Mouse (Mus musculus) embryo, embryonic 11 days (tissue): ENCODE results near the gene Mobp.
"Not testable (repeated sequence)": the region's sequence is repeated elsewhere in the genome, so short reads cannot be mapped to it uniquely, and the experiment has no call there.

Experiments
- DNase-seq: peaks from one replicate; pipeline ENCODE4 v3.0.0-alpha.2; 2015

Gene Mobp

DNA sequence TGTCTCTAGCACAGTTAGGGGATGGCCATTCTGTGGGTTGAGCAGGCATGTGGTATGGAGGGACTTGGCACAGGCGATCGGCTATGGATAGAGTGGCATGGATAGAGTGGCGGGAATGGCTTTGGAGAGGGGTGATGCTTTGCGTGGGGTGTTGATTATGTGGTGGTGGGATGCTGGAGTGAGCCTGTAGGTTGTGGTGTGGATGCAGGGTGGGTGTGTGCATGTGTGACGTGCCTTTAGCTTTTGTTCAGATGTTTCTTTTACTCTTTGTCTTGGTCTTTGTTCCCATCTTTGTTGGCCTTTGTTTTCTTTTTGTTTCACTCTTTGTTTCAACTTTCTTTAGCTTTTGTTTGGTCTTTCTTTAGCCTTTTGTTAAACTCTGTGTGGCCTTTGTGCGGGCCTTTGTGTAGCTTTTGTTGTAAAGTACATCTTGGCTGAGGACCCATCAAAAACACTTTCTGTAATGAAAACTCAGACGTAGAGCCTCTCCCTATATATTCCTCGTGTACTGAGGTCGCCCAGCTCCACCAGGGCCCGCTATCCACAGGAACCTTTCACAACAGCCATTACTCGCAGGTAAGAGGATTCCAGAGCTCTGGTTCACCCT lies at the start of gene Mobp:
Gene Mobp, plus strand, starts transcription at position 486 of the 607 bp plus-strand sequence.
- no peak for DNase-seq

DNA sequence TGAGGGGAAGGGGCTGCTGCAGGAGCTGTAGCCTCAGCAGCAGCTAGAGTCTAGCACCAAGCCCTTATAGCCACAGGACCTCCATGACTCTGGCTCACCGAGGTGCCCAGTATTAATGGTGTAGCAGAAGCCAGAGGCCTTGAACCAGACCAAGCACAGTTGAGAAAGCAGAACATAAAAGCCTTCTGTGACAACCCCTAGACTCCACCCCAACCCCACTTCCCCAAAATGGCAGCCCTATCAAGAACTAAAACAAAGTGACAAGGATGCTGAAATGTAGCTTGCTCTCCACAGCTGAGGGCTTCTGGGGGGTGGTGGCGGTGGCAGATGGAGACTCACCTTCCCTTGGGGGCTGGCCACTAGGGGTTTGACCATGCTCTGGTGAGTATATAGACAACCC lies 48.3 kb upstream of the Mobp start:
- no peak for DNase-seq

DNA sequence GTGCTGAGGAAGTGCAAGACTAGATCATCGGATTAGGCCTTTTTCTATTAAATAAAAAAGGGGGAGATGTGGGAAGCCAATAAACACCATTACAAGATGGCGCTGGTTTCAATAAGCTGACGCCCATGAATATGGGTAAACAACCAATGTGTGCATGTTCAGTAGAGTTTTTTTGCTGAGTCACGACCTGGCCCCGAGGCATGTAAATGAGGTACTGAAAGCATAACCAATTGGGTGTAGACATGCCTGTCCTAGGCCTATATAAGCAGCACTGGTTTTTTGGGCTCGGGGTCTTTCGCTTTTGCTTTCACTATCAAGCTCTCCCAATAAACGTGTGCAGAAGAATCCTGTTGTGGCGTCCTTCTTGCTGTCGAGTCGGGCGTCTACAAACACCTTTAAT lies 40.6 kb upstream of the Mobp start:
- DNase-seq = not testable (repeated sequence)

DNA sequence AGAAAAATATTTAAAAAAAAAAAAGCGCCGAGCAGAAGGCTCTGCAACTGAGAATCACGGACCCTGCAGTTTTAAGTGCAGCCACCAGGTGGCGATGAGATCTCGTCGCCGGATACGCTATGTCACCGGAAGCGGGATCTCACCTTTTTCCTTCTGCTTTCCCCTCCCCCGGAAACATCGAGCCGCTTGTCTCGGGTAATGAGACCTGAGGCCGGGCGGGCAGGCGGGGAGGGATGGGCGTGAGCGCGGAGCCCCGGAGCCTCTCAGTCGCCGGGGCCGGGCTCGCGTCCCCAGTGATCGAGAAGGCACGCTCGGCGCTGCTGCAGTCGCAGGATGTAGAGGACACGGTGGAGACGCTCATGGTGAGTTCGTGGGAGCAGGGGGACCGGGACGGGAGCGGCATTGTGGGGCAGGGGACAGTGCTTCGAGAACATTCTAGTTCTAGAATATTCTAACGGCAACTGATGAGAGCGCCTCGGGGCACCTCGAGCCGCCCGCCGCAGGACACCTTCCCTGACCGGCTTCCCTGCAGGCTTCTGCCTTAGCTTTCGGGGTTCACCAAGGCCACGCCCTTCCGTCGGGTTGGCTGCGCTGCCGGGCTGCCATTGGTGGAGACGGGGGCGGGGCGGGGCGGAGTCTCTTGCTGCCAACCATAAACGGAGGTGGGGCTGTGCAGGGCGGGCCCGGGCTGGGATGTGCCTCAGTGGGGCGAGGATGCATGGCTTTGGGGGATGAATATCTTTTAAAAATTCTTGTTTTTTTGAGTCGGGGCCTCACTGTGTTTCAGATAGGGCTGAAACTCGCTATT lies 39.1 kb upstream of the Mobp start, which contains the start of gene Slc25a38:
Gene Slc25a38, plus strand, starts transcription at position 164 of the 808 bp plus-strand sequence.
- DNase-seq = peak; percentile 95

- no peak for DNase-seq
These were observed 38.2 kb upstream of the Mobp start for GRCm38 (mm10) chr9:120111156-120111945.

GRCm38 (mm10) chr9:120112472-120112871 lies 37.0 kb upstream of the Mobp start:
- DNase-seq = no peak

DNA sequence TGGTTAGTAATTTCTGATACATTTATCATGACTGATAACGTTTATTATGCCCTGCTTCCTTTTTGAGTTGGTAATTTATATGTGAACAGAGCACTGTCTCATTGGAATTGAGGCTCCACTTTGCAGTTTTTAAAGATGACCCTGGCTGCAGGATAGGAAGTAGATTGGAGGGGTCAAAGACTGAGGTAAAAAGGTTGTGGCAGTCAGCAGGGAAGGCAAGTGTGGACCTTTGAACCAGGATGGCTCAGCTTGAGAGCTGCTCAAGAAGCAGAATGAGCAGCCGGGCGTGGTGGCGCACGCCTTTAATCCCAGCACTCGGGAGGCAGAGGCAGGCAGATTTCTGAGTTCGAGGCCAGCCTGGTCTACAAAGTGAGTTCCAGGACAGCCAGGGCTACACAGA lies 36.1 kb upstream of the Mobp start:
- DNase-seq = no peak

- no peak for DNase-seq
These were observed 35.3 kb upstream of the Mobp start for GRCm38 (mm10) chr9:120114051-120114788.

GRCm38 (mm10) chr9:120114789-120115151 lies 34.7 kb upstream of the Mobp start:
- DNase-seq = no peak

GRCm38 (mm10) chr9:120115580-120115979 lies 33.9 kb upstream of the Mobp start:
- no peak for DNase-seq

DNA sequence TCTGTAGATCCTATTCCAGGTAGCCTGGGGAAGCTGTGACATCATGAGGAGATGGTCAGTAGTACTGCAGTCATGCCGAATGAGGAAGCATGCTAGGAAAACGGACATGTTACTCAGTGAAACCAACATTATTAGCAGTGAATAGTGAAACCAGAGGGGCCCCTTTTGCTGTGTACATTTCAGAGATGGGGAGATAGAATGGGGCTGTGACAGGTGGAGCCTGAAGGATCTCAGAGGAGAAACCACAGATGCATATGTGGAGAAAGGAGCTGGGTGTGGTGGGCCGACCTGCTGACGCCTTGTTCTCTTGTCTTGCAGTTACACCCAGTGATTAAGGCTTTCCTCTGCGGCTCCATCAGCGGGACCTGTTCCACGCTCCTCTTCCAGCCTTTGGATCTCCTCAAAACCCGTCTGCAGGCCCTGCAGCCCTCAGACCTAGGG lies 33.3 kb upstream of the Mobp start:
- no peak for DNase-seq

DNA sequence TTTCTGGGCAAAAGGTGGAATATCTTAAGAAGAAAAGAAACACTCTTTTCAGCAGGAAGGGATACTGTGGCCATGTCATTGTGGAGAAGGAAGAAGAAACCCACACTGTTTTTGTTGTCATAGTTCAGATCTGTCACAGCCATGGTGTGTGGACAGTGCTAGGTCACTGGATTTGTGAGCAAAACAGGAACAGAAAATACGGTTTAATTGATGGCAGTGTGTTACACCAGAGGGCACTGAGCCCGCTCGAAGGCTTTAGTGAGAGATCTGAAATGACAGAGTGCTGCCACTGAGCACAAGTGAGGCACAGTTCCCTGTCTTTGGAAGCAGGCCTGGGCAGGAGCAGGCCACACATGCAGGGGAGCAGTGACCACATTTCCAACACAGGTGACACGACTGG lies 31.3 kb upstream of the Mobp start:
- no peak for DNase-seq

- DNase-seq = no peak
These were observed 29.0 kb upstream of the Mobp start for GRCm38 (mm10) chr9:120120503-120120902.

DNA sequence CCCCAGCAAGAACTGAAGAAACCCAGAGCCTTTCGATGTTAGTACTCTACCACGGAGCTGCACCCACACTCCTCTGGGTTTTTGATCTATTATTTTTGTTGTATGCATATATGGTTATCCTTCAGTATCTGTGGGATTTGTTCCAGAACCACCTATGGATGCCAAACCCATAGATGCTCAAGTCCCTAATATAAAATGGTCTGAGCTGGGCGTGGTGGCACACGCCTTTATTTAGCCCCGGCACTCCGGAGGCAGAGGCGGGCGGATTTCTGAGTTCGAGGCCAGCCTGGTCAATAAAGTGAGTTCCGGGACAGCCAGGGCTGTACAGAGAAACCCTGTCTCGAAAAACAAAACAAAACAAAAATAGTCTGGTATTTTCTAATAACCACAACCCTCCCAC lies 22.6 kb upstream of the Mobp start:
- peak; percentile 7 for DNase-seq

- peak; percentile 99 for DNase-seq
These were observed 21.8 kb upstream of the Mobp start, which contains the start of gene Rpsa for GRCm38 (mm10) chr9:120127538-120128251. Gene Rpsa (plus strand): TSS chr9:120127689.

- DNase-seq = no peak
These were observed 20.2 kb upstream of the Mobp start for GRCm38 (mm10) chr9:120129276-120129675.

DNA sequence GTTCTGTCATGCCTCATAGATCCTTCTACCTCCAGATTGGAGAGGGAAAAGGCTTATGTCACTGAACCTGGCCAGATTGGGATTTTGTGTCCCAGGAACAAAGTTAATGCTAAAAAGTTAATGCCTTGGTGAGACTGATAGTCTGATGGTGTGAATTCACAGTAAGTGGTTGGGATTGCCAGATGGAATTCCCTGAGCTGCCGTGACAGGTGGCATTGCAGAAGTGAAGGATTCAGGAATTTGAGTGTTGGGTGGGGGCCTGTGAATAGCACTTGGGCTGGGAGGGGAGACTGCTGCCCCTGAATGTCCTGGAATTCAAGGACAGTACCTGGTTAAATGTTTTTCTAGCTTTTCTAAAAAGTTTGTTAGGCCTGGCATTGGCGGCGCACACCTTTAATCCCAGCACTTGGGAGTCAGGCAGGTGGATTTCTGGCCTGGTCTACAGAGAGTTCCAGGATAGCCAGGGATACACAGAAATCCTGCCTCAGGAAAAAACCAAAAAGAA lies 17.7 kb upstream of the Mobp start:
- no peak for DNase-seq

- DNase-seq = peak; percentile 37
These were observed 16.3 kb upstream of the Mobp start for GRCm38 (mm10) chr9:120132980-120133754.

DNA sequence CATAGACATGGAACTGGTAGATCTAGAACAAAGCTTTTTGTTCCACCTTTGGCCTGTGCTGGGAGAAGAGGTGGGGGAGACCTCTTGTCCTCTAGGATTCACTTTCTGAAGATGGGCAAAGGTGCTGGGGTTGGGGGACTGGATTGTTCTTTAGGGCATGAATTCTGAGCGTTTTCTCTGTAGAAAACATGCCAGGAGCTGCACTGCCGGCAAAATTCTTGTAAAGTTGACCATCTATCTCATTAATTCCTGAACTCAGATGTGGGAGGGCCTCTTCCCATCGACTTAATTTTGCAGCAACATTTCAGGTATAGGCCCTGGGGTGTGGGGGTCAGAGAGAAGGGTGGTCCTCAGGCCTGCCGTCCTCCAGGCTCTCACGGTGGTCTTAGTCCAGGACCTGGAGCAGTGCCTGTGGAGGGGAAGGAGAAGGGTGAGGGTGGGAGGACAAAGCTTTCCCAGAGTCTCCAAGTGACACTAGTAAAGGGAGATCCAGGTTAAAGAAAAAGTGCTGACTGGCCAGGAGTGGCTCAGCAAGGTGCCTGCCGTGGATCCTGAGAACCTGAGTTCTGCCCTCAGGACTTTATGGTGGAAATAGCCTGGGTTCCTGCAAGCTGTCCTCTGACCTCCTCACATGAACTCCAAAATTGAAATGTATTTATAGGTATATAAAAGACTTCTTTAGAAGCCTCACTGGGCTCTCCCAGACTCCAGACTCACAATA lies 15.6 kb upstream of the Mobp start:
- no peak for DNase-seq

- no peak for DNase-seq
These were observed 14.9 kb upstream of the Mobp start for GRCm38 (mm10) chr9:120134529-120135160.
